Mouse (Mus musculus) forebrain, embryonic 12.5 days (tissue): ENCODE results near the gene Emilin2. TPM values are rescaled to one million over a fixed set of nuclear protein-coding genes. Genes with fewer than 3 reads are reported as not detected.

Source experiments
- ATAC-seq: fragments of 200-750 bp; cut with Nextera tagmentation; 2 replicates; pipeline ENCODE4 v1.8.0; 2017; ENCODE audit warnings: moderate TSS enrichment; ENCODE audit not compliant: low FRiP score
- H3K27ac ChIP-seq: fragments of 300-500 bp; sonication (generic); 2 replicates; pipeline ENCODE4 v1.5.1; 2016; ENCODE audit warnings: mild to moderate bottlenecking
- H3K27me3 ChIP-seq: fragments of 300-500 bp; sonication (generic); 2 replicates; pipeline ENCODE4 v1.6.1; 2016; ENCODE audit warnings: mild to moderate bottlenecking
- H3K36me3 ChIP-seq: fragments of 300-500 bp; sonication (generic); replicated peaks from 2 replicates; pipeline ENCODE4 v1.6.1; 2016; ENCODE audit warnings: mild to moderate bottlenecking
- H3K4me1 ChIP-seq: fragments of 300-500 bp; sonication (generic); 2 replicates; pipeline ENCODE4 v1.6.1; 2016
- H3K4me2 ChIP-seq: fragments of 300-500 bp; sonication (generic); 2 replicates; pipeline ENCODE4 v1.6.1; 2016; ENCODE audit warnings: mild to moderate bottlenecking, moderate library complexity
- H3K4me3 ChIP-seq: fragments of 300-500 bp; sonication (generic); replicated peaks from 2 replicates; pipeline ENCODE4 v1.5.1; 2016; ENCODE audit warnings: mild to moderate bottlenecking
- H3K9ac ChIP-seq: fragments of 300-500 bp; sonication (generic); 2 replicates; pipeline ENCODE4 v1.6.1; 2016; ENCODE audit warnings: mild to moderate bottlenecking
- H3K9me3 ChIP-seq: fragments of 300-500 bp; sonication (generic); 2 replicates; pipeline ENCODE4 v1.6.1; 2016
- WGBS: fragments of 180-500 bp; shearing (Covaris S2); methylation state at CpG from one replicate; pipeline ENCODE4 v1.1.7; 2016; 5-methylcytosine and 5-hydroxymethylcytosine counted together
- polyA plus RNA-seq: library from polyadenylated mRNA; unstranded; fragments of >200 nt; fragmentation: Nextera tagmentation; extraction: Ambion mirVana; gene quantifications from 2 replicates; pipeline ENCODE4 v1.2.1, GENCODE M21; 2016

Gene Emilin2
- polyA plus RNA-seq, 1 experiment from 2014 or later, result 6.1 TPM

DNA sequence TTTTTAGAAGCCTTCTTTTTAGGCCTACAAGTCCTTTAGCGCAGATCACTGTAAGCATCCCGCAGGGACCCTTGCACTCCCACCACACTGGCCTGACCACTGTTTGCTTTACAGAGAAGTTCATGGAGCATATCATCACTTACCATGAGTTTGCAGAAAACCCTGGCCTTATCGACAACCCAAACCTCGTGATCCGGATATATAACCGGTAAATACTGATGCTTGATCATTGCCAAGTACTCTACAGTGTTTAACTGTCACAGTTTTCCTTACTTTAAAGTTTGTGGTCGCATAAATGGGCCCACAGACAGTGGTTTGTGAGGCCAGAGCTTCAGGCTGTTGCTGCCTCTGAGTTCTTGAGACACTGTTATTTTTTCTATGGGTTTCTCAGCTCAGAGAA is 73.3 kb downstream of the Emilin2 start:
- Histone ChIP-seq H3K4me3 (no peak overlapping the region), H3K9me3 (no peaks in the 10 kb centered on the region), H3K4me1 (no peaks in the 10 kb centered on the region), H3K9ac (no peak overlapping the region), H3K36me3 (peaks cover 74% of the 10 kb centered on the region), H3K4me2 (no peak overlapping the region), H3K27ac (no peak overlapping the region), H3K27me3 (no peaks in the 10 kb centered on the region)
- ATAC-seq, result no peak
- 97% methylated on average over 7 of the region's 7 CpGs for WGBS

DNA sequence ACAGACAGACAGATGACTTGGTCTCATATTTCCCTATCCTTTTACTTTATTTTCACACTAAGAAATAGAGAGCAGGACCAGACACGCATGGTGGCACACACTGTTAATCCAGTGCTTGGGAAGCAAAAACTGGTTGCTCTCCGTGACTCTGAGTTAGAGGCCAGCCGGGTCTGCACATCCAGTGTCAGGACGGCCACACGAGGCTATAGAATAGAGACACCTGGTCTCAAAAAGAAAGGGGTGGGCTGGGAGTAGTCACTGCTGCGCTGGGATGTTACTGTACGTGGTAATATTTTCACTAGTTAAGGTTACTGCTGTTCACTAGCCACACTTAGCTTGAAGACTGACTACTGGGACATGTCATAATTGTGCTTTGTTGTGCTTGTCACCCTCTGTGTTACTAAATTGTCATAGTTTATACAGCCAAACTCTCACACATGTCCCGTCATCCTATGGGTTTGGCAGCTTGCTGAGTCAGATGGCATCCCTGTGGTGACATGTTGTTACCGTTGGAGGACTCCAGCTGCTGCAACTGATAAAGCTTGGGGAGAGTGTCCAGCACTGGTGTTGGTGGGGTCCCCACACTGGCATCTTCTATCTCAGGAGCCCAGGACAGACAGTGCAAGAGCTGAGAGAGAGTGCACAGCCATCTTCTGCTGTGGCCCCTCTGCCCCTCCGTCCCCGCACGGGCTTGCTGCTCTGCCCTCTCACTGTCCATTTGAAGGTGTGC is 76.4 kb downstream of the Emilin2 start:
- H3K36me3 ChIP-seq, result peaks cover 67% of the 10 kb centered on the region

DNA sequence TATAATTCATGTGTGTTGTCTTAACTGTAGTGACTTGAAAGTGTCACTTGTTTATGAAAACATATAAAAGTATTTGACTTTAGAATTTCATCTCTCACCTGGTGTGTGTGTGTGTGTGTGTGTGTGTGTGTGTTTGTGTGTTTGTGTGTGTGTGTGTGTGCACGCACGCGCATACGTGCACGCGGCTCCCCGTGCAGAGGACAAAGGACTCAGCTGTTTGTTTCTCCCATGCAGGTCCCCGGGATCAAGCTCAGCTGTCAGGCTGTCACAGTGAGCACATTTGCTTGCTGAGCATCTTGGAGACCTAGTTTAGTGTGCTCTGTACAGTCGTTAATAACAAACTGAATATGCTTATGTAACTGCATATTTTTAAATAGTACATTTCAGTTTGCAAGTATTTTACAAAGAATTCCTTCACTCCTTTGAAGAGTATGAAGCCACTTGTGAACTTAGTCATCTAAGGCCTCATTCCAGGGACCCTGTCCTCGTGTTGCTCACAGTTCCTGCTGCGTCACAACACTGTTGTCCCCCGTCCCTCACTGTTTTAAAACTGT is 77.7 kb downstream of the Emilin2 start:
- ATAC-seq, result no peak
- H3K36me3 ChIP-seq, result peaks cover 63% of the 10 kb centered on the region
- no peak overlapping the region for H3K4me3 ChIP-seq
- H3K27ac ChIP-seq, result no peak overlapping the region
- H3K4me2 ChIP-seq, result no peak overlapping the region
- H3K4me1 ChIP-seq, result no peaks in the 10 kb centered on the region
- 86% methylated on average over 12 of the region's 12 CpGs for WGBS
- H3K9ac ChIP-seq, result no peak overlapping the region
- no peaks in the 10 kb centered on the region for H3K27me3 ChIP-seq
- H3K9me3 ChIP-seq, result no peaks in the 10 kb centered on the region

More for the DNA sequence above, 76.4 kb downstream of the Emilin2 start:
- no peak for ATAC-seq
- H3K4me2 ChIP-seq, result no peak overlapping the region
- H3K4me1 ChIP-seq, result no peaks in the 10 kb centered on the region
- no peak overlapping the region for H3K4me3 ChIP-seq
- no peaks in the 10 kb centered on the region for H3K9me3 ChIP-seq
- H3K27ac ChIP-seq, result no peak overlapping the region
- H3K27me3 ChIP-seq, result no peaks in the 10 kb centered on the region
- 89% methylated on average over 12 of the region's 12 CpGs for WGBS
- no peak overlapping the region for H3K9ac ChIP-seq

DNA sequence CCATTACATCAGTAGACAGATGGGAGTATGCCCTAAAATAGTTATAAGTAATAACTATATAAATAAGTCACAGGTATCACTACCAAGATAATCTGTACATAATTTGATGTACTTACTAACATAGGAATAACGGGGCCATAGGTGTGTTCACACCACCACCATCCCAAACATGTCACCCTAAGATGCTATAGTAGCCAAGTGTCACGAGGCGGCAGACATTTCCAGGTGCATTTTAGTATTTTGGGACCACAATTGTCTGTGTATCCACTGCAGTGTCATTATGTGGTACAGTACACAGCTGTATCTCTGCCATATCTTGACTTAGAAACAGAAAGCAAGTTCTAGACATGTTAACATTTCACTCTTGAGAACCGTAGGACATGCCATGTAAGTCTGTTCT is 78.6 kb downstream of the Emilin2 start:
- no peak for ATAC-seq
- no peak overlapping the region for H3K4me2 ChIP-seq
- no peaks in the 10 kb centered on the region for H3K4me1 ChIP-seq
- peaks cover 60% of the 10 kb centered on the region for H3K36me3 ChIP-seq
- no peaks in the 10 kb centered on the region for H3K9me3 ChIP-seq
- H3K4me3 ChIP-seq, result no peak overlapping the region
- WGBS, result 98% methylated on average over 4 of the region's 4 CpGs
- no peak overlapping the region for H3K27ac ChIP-seq
- no peaks in the 10 kb centered on the region for H3K27me3 ChIP-seq
- no peak overlapping the region for H3K9ac ChIP-seq

DNA sequence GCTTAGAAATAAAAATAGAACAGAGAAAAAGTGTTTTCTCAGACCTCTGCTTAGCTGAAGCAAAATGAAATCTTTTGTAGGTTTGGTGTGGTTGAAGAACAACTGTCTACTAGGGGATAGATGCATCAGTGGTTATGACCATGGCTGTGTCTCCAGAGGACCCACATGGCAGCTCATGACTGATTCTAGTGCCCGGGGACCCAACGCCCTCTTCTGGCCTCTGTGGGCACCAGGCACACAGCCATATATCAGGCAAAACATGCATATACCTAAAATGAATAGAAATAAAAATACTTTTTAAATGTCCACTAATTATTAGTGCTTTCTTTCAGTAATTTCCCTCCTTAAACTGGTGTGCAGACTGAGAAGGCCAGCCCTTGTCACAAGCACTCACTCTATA is 79.8 kb downstream of the Emilin2 start:
- ATAC-seq, result no peak
- H3K4me1 ChIP-seq, result no peaks in the 10 kb centered on the region

DNA sequence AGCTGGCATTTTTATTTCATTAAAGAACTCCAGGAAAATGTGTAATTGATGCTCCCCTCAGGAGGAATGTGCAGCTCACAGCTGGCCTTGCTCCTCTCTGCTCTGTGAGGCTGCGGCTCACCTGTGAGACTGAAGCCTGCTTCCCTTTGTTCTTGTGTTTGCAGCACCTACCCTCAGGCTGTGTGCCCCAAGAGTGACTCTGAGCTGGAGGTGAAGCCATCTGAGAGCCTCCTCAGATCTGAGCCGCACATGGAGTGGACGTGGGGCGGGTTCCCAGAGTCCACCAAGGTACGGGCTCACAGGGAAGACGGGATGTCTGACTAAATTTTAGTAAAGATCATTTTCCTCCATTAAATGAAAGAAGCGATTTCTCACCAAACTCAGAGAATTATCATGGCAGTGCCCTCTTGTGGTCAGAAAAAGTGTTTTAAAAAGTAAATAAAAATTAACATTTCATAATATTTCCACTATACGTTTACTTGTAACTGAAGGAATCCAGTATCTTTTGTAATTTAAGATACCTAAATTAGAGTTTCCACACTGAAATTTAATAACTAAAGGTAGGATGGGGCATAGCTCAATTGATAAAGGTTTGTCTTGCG is 81.6 kb downstream of the Emilin2 start:
- Histone ChIP-seq H3K9me3 (no peaks in the 10 kb centered on the region), H3K4me2 (no peak overlapping the region), H3K4me1 (no peaks in the 10 kb centered on the region), H3K4me3 (no peak overlapping the region), H3K27me3 (no peaks in the 10 kb centered on the region), H3K36me3 (peaks cover 40% of the 10 kb centered on the region), H3K9ac (no peak overlapping the region), H3K27ac (0 out of 2 replicates have a peak overlapping the region, but pooled peaks have one; percentile 26)
- 79% methylated on average over 9 of the region's 9 CpGs for WGBS
- no peak for ATAC-seq

More for the DNA sequence above, 79.8 kb downstream of the Emilin2 start:
- no peaks in the 10 kb centered on the region for H3K27me3 ChIP-seq
- whole genome bisulfite sequencing, result 98% methylated on average over 2 of the region's 2 CpGs
- no peak overlapping the region for H3K9ac ChIP-seq
- no peak overlapping the region for H3K4me2 ChIP-seq
- H3K27ac ChIP-seq, result no peak overlapping the region
- H3K36me3 ChIP-seq, result peaks cover 49% of the 10 kb centered on the region
- no peak overlapping the region for H3K4me3 ChIP-seq
- H3K9me3 ChIP-seq, result no peaks in the 10 kb centered on the region

DNA sequence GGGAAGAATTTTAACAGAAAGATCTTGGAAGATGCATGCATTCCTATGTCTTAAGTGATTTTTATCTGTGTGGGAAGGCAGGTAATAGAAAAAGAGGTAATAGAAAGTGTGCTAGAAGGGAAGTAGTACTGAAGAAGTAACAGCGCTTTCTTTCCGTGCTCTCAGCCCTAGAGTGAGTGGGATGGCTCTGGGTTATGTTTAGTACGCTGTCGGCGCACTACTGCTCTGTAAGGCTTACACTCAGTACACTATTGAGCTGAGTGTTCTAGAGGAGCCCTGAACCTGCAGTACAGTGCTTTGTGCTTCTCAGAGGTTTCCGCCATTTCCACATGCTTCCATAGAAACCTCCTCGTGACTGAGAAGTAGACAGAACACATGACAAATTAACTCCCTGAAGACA is 83.1 kb downstream of the Emilin2 start:
- ATAC-seq, result no peak
- H3K4me3 ChIP-seq, result no peak overlapping the region
- H3K27ac ChIP-seq, result no peak overlapping the region
- peaks cover 32% of the 10 kb centered on the region for H3K36me3 ChIP-seq
- H3K9me3 ChIP-seq, result no peaks in the 10 kb centered on the region
- H3K9ac ChIP-seq, result no peak overlapping the region
- no peak overlapping the region for H3K4me2 ChIP-seq
- WGBS, result 86% methylated on average over 7 of the region's 7 CpGs
- no peaks in the 10 kb centered on the region for H3K27me3 ChIP-seq
- no peaks in the 10 kb centered on the region for H3K4me1 ChIP-seq

DNA sequence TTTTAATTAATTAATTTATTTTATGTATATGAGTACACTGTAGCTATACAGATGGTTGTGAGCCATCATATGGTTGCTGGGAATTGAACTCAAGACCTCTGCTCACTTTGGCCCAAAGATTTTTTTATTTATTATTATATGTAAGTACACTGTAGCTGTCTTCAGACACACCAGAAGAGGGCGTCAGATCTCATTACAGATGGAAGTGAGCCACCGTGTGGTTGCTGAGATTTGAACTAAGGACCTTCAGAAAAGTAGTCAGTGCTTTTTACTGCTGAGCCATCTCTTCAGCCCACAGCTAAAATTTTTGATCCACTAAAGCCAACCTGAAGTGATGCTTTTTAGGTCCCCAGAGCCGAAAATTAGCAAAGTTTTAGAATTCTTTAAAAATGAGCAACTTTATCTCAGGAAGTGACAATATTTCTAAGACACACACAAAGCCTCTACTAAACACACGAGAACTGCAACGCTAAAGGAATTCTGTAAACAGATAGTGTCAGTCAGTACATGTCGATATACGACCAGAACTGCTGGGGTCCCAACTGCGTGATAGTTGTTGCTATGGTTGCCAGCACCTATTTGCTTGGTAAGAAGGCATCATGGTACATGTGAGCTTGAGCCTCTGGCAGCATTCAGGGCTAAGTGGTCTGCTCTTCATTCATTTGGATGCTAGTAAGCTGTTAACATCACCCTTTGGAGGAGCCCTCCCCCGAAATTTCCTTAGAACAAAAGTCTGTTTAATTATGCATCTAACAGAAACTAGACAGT is 84.5 kb downstream of the Emilin2 start:
- WGBS, result 86% methylated on average over 9 of the region's 9 CpGs
- H3K4me2 ChIP-seq, result no peak overlapping the region
- no peak overlapping the region for H3K27ac ChIP-seq
- no peaks in the 10 kb centered on the region for H3K27me3 ChIP-seq
- no peaks in the 10 kb centered on the region for H3K4me1 ChIP-seq
- H3K4me3 ChIP-seq, result no peak overlapping the region
- no peaks in the 10 kb centered on the region for H3K9me3 ChIP-seq
- no peak overlapping the region for H3K9ac ChIP-seq
- H3K36me3 ChIP-seq, result peaks cover 22% of the 10 kb centered on the region
- ATAC-seq, result no peak

DNA sequence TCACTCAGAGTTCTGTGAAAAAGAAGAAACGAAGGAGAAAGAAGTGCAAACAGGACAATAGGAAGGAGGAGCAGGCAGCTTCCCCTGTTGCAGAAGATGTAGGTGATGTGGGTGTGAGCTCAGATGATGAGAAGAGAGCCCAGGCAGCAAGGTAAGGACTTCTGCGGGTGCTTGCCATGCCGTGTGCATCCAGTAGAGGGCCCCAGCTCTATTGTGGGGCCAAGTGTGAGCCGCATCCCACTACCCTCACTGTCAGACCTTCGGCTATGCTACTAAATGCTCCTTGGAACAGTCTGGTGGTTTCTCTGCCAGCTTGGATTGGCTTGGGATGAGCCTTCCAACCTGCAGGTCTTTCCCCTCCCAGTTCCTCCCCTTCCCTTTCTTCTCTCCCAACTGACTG is 86.7 kb downstream of the Emilin2 start:
- H3K4me1 ChIP-seq, result no peaks in the 10 kb centered on the region
- no peak overlapping the region for H3K4me3 ChIP-seq
- peaks cover 6% of the 10 kb centered on the region; the same call in 1 of the 2 replicates for H3K36me3 ChIP-seq
- H3K27me3 ChIP-seq, result no peaks in the 10 kb centered on the region
- ATAC-seq, result 0 out of 2 replicates have a peak, but pooled peaks have one; percentile 33
- no peak overlapping the region for H3K4me2 ChIP-seq
- 36% methylated on average over 5 of the region's 5 CpGs for WGBS
- no peak overlapping the region for H3K9ac ChIP-seq
- H3K9me3 ChIP-seq, result no peaks in the 10 kb centered on the region
- no peak overlapping the region for H3K27ac ChIP-seq

DNA sequence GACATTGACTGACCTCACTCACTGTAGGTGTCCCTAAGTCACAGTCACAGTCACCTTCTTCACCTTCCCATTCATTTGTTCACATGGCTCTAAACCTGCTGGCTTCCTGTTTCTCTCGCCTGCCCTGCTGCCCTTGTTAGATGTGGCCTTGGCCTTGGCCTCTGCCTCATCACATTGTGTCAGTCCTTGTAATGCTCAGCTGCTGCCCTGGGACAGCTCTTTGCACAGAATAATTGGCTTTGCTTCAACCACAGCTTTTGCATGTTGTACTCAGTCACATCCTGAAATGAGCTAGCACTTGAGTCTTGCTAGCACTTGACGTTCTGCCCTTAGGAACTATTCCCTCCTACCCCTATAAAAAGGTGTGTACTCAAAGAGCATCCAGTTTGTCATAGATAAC is 87.3 kb downstream of the Emilin2 start:
- Histone ChIP-seq H3K4me1 (no peaks in the 10 kb centered on the region), H3K9me3 (no peaks in the 10 kb centered on the region), H3K36me3 (0 out of 2 replicates have a peak, but pooled peaks cover 2% of the 10 kb centered on the region), H3K27me3 (no peaks in the 10 kb centered on the region), H3K4me3 (no peak overlapping the region), H3K9ac (no peak overlapping the region), H3K27ac (no peak overlapping the region), H3K4me2 (no peak overlapping the region)
- 74% methylated on average over 2 of the region's 2 CpGs for WGBS
- no peak for ATAC-seq

DNA sequence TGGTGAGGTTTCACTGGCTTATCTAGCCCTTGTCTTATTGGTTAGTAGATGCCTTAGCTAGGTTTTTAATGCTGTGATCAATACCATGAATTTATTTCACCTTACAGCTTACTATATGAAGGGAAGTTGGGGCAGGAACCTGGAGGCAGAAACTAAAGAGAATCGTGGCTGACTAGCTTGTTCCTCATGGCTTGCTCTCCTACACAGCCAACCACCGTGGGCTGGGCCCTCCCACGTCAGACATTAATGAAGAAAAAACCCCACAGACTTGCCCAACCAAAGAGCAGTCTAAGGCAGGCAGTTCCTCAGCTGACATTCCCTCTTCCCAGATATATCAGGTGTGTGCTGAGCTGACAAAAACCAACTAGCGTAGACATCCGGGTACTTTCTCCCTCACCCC is 88.1 kb downstream of the Emilin2 start:
- Histone ChIP-seq H3K27ac (no peak overlapping the region), H3K4me1 (no peaks in the 10 kb centered on the region), H3K4me2 (no peak overlapping the region), H3K27me3 (no peaks in the 10 kb centered on the region), H3K36me3 (0 out of 2 replicates have a peak, but pooled peaks cover 2% of the 10 kb centered on the region), H3K9ac (no peak overlapping the region), H3K9me3 (no peaks in the 10 kb centered on the region), H3K4me3 (no peak overlapping the region)
- WGBS, result 93% methylated on average over 5 of the region's 5 CpGs
- ATAC-seq, result no peak

DNA sequence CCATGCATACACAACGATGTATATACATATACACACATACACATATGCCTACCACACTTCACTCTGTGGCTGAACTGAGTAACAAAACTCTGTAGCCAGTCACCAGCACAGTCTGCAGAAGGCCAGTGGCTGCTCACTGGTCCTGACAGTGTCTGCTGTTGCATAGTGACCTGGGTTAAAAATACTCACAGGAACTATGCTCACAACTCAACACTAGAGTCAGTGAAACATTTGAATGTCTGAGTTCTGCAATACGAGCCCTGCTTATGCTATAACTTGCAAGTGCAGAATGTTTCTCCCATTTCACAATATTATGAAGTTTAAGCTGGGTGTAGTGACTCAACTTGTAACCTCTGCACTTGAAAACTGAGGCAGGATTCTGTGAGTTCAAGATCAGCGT is 90.4 kb downstream of the Emilin2 start:
- no peaks in the 10 kb centered on the region for H3K4me1 ChIP-seq
- H3K27me3 ChIP-seq, result no peaks in the 10 kb centered on the region
- no peaks in the 10 kb centered on the region for H3K9me3 ChIP-seq
- no peak for ATAC-seq
- no peak overlapping the region for H3K4me2 ChIP-seq
- 90% methylated on average over 3 of the region's 3 CpGs for WGBS
- H3K9ac ChIP-seq, result no peak overlapping the region
- no peak overlapping the region for H3K27ac ChIP-seq
- peaks cover 12% of the 10 kb centered on the region for H3K36me3 ChIP-seq
- H3K4me3 ChIP-seq, result no peak overlapping the region
